Mouse (Mus musculus): ENCODE data around the gene Slc22a2. TPM values are rescaled to one million over a fixed set of nuclear protein-coding genes. Genes with fewer than 3 reads are reported as not detected.

Slc22a2 gene
- total RNA-seq, 2 experiments from 2014 or later = 0.42 to 0.77 TPM

DNA sequence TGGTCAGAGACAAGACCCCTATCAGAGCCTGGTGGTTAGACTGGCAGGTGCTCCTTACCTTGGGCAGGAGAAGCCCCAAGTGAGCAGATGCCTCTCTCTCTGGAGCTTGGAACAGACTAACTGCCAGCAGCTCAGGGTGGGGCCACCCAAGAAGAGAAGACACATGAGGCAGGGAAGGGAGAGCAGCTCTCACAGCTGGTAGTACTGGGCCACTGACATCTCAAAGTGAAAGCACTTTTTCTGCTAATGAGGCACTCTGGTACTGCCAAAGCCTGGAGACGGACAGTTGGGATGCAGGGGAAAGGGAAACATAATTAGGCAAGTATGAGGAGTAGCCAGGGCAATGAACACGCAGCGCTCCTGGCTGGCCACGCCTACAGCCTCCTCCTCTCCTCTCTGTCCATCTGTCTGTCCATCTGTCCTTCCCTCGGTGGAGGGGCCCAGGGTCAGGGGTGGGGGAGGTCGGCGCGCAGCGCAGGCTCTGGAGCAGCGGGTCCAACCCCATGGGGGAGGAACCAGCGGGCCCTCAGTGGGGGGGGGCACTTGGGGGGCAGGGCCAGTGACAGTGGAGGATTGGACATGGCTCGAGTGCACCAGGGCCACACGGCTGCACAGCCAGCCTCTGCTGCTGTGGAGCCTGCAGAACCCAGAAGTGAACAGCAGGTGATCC is 12.0 kb downstream of the Slc22a2 start:
- no peak for TF ChIP-seq CTCF (conservative IDR thresholded peaks at IDR 0.05)
- no peak for DNase-seq (ENCODE audit: low spot score in 2 of 2)
- H3K27ac ChIP-seq = no peak overlapping the region
- H3K4me3 ChIP-seq = no peak overlapping the region

DNA sequence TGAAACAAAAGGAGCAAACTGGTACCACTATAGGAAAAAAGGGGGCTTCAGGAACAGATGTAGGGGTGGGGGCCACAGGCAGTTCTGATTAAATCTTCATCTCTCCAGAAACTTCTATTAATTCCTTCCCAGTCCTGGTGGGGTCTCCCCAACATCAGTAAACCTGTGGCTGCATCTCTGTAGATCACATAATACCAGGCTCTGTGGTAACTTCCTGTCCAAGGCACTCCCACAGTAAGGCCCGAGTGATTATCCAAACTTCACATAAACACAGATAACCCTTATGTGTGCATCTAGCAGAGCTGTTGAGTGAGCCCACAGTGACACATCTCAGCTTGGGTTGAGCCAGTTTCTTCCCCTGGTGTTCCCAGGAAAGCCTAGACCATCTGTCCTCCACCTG is 22.7 kb downstream of the Slc22a2 start:
- no peak for TF ChIP-seq CTCF (conservative IDR thresholded peaks at IDR 0.05)
- no peak overlapping the region for H3K27ac ChIP-seq
- no peak for DNase-seq (ENCODE audit: low spot score in 2 of 2)

DNA sequence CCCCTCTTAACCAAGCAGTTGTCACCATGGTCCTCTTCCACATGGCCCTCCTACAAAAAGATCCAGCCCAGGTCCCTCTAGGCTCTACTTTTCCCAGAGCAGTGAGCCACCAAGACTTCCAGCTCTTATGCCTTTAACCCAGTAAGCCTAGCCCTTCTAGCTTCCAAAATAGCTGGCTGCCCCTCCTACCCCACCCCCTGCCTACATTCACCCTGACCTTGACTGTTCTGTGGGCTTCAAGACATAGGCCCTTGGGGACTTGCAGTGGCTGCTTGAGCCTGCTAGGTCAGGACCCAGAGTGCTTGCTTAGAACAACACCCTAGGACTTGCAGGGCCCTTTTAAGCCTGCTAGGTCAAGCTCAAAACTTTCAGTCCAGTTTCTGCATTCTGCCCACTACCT is 23.3 kb downstream of the Slc22a2 start:
- no peak overlapping the region for H3K27ac ChIP-seq

More for the DNA sequence above, 22.7 kb downstream of the Slc22a2 start:
- H3K4me3 ChIP-seq = no peak overlapping the region

DNA sequence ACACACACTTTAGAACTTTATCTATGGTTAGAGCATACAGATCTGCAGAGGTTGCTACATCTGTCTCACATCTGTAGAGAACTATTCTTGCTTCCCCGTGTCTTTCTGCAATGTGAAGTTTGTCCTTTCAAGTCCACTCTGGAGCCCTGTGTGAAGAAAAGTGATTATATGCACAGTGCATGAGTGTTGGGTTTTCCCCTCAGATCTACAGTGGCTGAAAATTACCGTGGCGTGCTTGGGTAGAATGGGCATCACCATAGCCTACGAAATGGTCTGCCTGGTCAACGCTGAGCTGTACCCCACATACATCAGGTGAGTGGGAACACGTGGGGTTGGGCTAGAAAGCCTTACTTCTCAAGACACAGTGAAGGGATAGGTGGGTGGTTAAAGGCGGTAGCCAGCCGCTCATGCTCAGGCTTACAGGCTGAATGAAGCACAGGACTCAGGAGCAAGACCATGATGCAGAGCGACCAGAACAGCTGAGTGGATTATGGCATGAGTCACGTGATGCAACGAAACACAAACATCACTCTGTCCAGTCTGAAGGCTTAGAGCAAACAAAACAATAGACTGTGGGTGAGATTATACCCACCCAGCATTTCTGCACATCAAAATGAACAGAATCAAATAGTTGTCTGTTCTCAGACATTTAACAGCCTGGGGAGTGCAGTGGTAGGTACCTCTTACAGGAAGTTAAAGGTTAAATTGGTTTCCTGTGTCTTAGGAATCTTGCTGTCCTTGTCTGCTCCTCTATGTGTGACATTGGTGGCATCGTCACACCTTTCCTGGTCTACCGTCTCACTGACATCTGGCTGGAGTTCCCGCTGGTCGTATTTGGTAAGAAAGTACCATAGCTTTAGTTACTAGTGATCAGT is 30.8 kb downstream of the Slc22a2 start:
- no peak for DNase-seq (ENCODE audit: low spot score in 2 of 2)
- TF ChIP-seq CTCF (conservative IDR thresholded peaks at IDR 0.05) = no peak
- H3K4me3 ChIP-seq = no peak overlapping the region
- H3K27ac ChIP-seq = no peak overlapping the region

More for the DNA sequence above, 23.3 kb downstream of the Slc22a2 start:
- no peak for DNase-seq (ENCODE audit: low spot score in 2 of 2)
- H3K4me3 ChIP-seq = no peak overlapping the region
- TF ChIP-seq CTCF (conservative IDR thresholded peaks at IDR 0.05) = no peak

DNA sequence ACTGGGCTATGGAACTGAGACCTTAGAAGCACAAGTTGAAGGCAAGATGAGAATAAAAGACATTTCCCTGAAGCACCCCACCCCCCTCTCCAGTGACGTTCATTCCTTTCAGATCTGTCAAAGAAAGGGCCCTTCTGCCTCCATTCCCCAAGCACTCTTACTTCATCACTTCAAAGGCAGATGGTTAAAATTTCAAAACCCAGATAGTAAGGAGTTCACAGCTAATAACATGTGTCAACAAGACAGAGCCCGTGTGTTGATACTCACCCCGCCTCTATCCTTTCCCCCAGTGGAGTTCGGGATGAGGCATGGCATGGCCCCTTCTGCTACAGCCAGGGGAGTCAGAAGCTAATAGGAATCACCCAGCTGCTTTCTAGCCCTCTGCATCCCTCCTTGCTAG is 31.5 kb downstream of the Slc22a2 start:
- no peak for TF ChIP-seq CTCF (conservative IDR thresholded peaks at IDR 0.05)
- H3K4me3 ChIP-seq = no peak overlapping the region
- no peak overlapping the region for H3K27ac ChIP-seq
- no peak for DNase-seq (ENCODE audit: low spot score in 2 of 2)

DNA sequence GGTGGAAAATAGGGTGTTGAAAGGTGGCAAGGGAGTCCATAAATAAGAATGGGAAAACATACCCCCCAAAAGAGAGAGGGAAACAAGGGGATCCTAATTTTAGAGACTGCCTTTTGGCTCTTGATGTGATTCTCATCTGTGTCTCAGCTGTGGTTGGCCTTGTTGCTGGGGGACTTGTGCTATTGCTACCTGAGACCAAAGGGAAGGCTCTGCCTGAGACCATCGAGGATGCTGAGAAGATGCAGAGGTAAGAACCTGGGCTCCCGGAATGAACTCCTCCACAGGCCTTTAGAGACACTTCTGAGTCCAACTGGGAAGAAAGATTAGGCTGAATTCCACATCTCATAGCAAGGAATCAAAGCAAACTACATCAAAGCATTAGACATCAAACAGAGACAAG is 35.7 kb downstream of the Slc22a2 start:
- no peak for DNase-seq (ENCODE audit: low spot score in 2 of 2)
- Histone ChIP-seq H3K27ac (no peak overlapping the region), H3K4me3 (no peak overlapping the region)
- no peak for TF ChIP-seq CTCF (conservative IDR thresholded peaks at IDR 0.05)

DNA sequence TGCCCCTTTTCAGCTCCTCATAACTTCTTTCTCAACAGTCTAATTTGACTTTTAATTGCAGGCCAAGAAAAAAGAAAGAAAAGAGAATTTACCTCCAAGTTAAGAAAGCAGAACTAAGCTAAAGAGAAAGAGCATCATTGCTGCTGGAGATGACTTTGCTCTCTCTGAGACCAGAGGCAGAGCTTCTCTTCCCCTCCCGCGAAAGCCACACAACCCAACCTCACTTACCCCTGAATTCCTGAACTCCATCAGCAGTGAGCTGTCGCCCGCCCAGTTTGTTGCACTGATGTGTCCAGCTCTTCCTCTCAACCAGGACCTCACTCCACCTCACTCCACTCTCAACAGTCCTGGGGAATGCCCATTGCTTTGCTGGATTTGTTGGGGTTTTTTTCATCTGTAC is 44.1 kb downstream of the Slc22a2 start:
- H3K27ac ChIP-seq = no peak overlapping the region
- no peak overlapping the region for H3K4me3 ChIP-seq
- no peak for TF ChIP-seq CTCF (conservative IDR thresholded peaks at IDR 0.05)
- no peak for DNase-seq (ENCODE audit: low spot score in 2 of 2)

DNA sequence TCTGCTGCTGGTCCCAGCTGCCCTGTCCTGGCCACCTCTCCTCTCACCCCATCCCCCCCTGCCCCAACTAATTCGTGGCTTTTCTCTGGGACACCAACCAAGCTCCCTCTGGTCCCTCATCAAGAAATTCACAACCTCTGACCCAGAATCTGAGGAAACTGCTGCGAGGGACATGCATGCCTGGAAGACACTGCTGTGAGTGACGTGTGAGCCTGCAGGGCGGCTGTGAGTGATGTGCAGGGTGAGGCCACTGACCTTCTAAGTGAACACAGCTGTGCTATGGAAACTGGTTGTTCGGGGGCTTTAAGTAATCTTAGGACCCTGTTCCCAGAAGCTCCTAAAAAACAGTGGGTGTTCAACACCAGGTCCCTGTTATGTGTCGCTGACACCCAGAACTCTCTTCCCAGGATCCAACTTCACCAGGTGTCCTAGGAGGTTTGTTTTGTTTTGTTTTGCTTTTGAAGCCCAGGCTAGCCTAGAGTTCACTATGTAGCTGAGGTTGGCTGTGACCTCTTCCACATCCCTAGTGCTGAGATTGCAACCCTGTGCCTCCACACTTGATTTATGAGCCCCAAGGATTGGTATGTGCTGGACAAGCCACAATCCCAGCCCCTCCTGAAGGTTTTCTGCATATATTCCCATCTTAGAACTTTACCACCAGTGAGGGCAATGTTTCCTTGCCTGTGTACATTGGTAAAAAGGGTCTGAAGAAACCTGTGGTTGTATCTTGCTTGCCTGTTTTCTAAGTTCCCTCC is 47.2 kb downstream of the Slc22a2 start:
- Histone ChIP-seq H3K4me3 (no peak overlapping the region), H3K27ac (no peak overlapping the region)
- no peak for TF ChIP-seq CTCF (conservative IDR thresholded peaks at IDR 0.05)
- DNase-seq (ENCODE audit: low spot score in 2 of 2) = no peak

DNA sequence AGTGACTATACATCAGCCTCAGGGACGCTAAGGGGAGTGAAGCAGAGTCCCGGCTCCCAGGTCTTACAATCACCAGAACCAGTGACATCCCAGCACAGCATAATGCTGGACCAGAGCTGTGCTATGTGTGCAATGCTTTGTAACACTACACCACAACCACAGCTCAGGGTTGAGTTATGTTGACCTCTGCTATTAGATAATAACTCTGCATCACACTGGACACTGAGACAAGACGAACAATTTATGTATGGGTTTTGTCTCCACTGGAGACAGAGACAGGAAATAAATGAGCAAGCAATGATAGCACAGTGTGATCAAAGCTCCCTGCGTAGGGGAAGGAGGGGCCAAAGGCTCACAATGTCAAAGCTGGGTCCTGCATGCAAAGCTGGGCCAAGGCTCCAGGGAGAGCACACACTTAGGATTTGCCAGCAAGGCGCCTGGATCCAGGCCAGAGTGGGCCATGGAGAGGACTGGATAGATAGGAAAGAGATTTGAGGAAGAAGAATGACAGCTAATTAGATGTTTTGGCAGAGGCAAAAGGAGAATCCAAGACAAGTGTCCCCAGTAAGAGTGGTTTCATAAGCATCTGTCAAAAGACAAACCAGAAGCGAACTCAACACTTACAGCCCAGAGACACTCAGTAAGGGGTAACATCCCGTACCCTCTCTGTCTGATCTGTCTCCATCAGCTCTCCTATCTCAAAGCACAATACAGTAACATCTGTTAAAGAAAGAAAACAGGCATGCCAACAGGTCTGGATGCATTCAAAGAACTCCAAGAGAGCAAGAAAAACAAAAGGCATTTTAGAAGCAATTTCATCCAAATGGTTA is 48.1 kb downstream of the Slc22a2 start:
- Histone ChIP-seq H3K27ac (no peak overlapping the region), H3K4me3 (no peak overlapping the region)
- no peak for TF ChIP-seq CTCF (conservative IDR thresholded peaks at IDR 0.05)
- DNase-seq (ENCODE audit: low spot score in 2 of 2) = no peak

DNA sequence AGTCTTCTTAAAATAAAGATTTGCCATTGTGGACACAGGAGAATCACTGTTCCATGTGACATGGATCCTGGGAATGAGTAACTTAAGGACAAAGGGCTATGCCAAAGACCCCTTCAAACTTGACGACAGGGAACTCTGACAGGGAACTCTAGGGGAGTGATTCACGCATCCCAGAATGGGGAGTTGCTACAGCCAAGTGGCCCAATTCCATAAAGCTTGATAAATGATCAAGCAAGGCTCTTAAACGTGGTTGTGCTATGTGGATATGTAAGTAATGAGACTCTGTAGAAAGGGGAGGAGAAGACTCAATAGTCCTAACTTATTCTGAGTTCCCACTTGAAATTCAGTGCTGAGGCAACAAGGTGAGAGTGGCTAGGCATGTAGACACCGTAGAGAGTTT is 50.9 kb downstream of the Slc22a2 start:
- DNase-seq (ENCODE audit: low spot score in 2 of 2) = no peak
- no peak overlapping the region for H3K27ac ChIP-seq
- TF ChIP-seq CTCF (conservative IDR thresholded peaks at IDR 0.05) = no peak
- no peak overlapping the region for H3K4me3 ChIP-seq

DNA sequence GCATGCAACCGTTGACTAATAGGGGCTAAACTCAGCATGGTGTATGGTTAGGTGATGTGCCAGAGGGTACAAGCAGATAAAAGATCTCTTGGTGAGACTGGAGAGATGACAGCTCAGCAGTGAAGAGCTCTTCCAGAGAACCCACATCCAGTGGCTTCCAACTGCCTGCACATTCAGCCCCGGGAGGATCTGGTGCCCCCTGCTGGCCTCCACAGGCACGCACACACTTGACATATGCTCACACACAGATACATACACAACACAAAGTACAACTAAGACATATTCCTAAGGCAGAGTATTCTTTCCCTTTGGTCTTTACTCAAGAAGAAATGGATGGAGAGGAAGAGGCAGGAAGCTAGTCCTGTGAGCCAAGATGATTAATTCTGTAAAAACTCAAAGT is 55.7 kb downstream of the Slc22a2 start:
- TF ChIP-seq CTCF (conservative IDR thresholded peaks at IDR 0.05) = peak; percentile 33

DNA sequence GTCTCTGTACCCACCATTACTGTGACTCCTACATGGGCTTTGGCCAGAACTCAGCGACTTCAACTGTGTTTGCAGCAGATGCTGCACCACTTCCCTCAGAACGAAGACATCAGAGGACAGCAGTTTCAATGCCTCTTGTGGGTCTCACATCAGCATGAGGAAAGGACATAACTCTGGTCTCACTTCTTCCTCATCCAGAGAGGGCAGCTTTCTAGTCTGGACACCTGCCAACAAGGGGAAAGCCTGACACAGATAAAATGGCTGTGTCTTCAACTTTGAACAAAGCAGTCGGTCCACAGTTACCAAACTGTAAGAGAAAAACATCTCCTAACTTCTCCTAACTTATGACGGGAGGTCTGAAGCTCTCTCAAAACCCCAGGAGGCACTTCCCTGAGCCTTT is 57.2 kb downstream of the Slc22a2 start:
- no peak for TF ChIP-seq CTCF (conservative IDR thresholded peaks at IDR 0.05)
- Histone ChIP-seq H3K27ac (no peak overlapping the region), H3K4me3 (no peak overlapping the region)
- no peak for DNase-seq (ENCODE audit: low spot score in 2 of 2)

More for the DNA sequence above, 55.7 kb downstream of the Slc22a2 start:
- Histone ChIP-seq H3K27ac (no peak overlapping the region), H3K4me3 (no peak overlapping the region)
- no peak for DNase-seq (ENCODE audit: low spot score in 2 of 2)

All from layer of hippocampus, adult 2 months (tissue).